Comparison of ENCODE assay signal across 14 mouse cellular contexts in the genomic region with DNA sequence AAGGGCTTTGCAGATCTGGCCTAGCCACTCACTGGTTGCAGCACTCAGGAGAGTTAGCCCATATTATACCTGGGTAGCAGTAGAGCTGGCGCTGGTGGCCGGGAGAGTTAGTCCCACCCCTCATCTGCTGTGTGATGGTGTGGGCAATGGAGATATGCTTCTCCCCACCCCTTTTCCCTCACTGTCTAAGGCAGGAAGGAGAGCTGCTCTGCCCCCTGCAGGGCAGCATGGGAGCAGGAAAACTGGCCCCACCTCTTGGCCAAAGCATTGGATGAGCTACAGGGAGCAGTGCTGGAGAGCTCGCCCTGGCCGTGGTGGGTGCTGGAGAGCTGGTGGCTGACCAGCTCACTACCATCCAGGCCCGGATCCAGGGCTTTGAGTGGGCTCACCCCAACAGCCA.
DNase-seq lines count a peak whose midpoint lies in the region; ATAC-seq and TF ChIP-seq lines count a peak whose summit lies in the region.
"Had no signal": no experiment of that assay in that cellular context is flagged by ENCODE, and none has a peak within 500 bp of the region (broad histone marks: within the 10 kb centered on the region; RNA-seq: fewer than 3 reads in every experiment).

No protein-coding gene starts in this region.

- no peaks in the 10 kb centered on the region for H3K27me3 ChIP-seq in embryonic facial prominence, embryonic 12.5 days
- no peaks in the 10 kb centered on the region for H3K27me3 ChIP-seq in embryonic facial prominence, embryonic 10.5 days (replicated peaks; ENCODE audit: low read depth, poor library complexity, severe bottlenecking)

- H3K4me3 ChIP-seq in embryonic facial prominence, embryonic 12.5 days, result no peak overlapping the region
- no peak overlapping the region for H3K4me3 ChIP-seq in embryonic facial prominence, embryonic 10.5 days
- no peak overlapping the region for H3K4me3 ChIP-seq in left cerebral cortex, adult 2 months
- no peak overlapping the region for H3K4me3 ChIP-seq in bone marrow, adult 2 months (replicated peaks; ENCODE audit: control insufficient read depth, low read depth, low read length)
- H3K4me3 ChIP-seq: forebrain, embryonic 10.5 days; liver, embryonic 13.5 days; midbrain, embryonic 12.5 days had no signal

- TF ChIP-seq CTCF in left cerebral cortex, adult 2 months (IDR thresholded peaks at IDR 0.05), result peak; percentile 4
- TF ChIP-seq CTCF in bone marrow, adult 2 months (IDR thresholded peaks at IDR 0.05; ENCODE audit: control insufficient read depth, insufficient read depth, low read length), result peak; percentile 46; the same call in 1 of the 2 replicates

- no peak overlapping the region for H3K4me2 ChIP-seq in embryonic facial prominence, embryonic 12.5 days (replicated peaks)
- H3K4me2 ChIP-seq: liver, embryonic 13.5 days; midbrain, embryonic 12.5 days had no signal

- ATAC-seq in embryonic facial prominence, embryonic 12.5 days (ENCODE audit: insufficient number of reproducible peaks, insufficient read depth, low FRiP score, low TSS enrichment), result 0 out of 2 replicates have a peak, but pooled peaks have one; percentile 47

- no peaks in the 10 kb centered on the region for H3K9me3 ChIP-seq in embryonic facial prominence, embryonic 12.5 days
- no peaks in the 10 kb centered on the region for H3K9me3 ChIP-seq in embryonic facial prominence, embryonic 10.5 days
- H3K9me3 ChIP-seq: forebrain, embryonic 10.5 days; liver, embryonic 13.5 days; midbrain, embryonic 12.5 days had no signal

- WGBS in embryonic facial prominence, embryonic 12.5 days, result 66% methylated on average over 5 of the region's 5 CpGs
- 65% methylated on average over 5 of the region's 5 CpGs for WGBS in embryonic facial prominence, embryonic 10.5 days
- 62% methylated on average over 5 of the region's 5 CpGs for whole genome bisulfite sequencing in bone marrow, adult 2 months

- TF ChIP-seq POLR2A in bone marrow, adult 2 months (IDR thresholded peaks at IDR 0.05; ENCODE audit: borderline replicate concordance, control insufficient read depth, low read depth, low read length), result no peak

- intact Hi-C loops in left cerebral cortex, adult 2 months (cut with DNase I), result no loop called here
- intact Hi-C loops in left cerebral cortex, postnatal 10 days (cut with DNase I), result no loop called here

- H3K27ac ChIP-seq in embryonic facial prominence, embryonic 12.5 days, result no peak overlapping the region
- H3K27ac ChIP-seq in embryonic facial prominence, embryonic 10.5 days (replicated peaks), result no peak overlapping the region
- no peak overlapping the region for H3K27ac ChIP-seq in left cerebral cortex, adult 2 months
- H3K27ac ChIP-seq in bone marrow, adult 2 months (ENCODE audit: control insufficient read depth, insufficient read depth, low read depth, low read length, poor library complexity), result no peak overlapping the region
- H3K27ac ChIP-seq: forebrain, embryonic 10.5 days; liver, embryonic 13.5 days; midbrain, embryonic 12.5 days had no signal

- H3K9ac ChIP-seq in embryonic facial prominence, embryonic 12.5 days, result no peak overlapping the region
- H3K9ac ChIP-seq: liver, embryonic 13.5 days; midbrain, embryonic 12.5 days had no signal

- no peak for DNase-seq in embryonic facial prominence, embryonic 10.5 days (ENCODE audit: low spot score)
- DNase-seq in left cerebral cortex, adult 2 months (ENCODE audit: extremely low spot score in 1 of 2, low spot score in 2 of 2), result no peak
- no peak for DNase-seq in left cerebral cortex, postnatal 10 days (ENCODE audit: extremely low spot score in 1 of 2, low spot score in 2 of 2)
- DNase-seq in retina, embryonic 14.5 days (ENCODE audit: low spot score), result peak; percentile 29
- no peak for DNase-seq in kidney, postnatal 14 days
- DNase-seq in kidney, postnatal 10 days, result no peak
- DNase-seq: cerebellum, postnatal 36 days; heart, adult 11 months; layer of hippocampus, postnatal 36 days; liver, embryonic 13.5 days had no signal

- no peaks in the 10 kb centered on the region for H3K4me1 ChIP-seq in embryonic facial prominence, embryonic 12.5 days
- no peaks in the 10 kb centered on the region for H3K4me1 ChIP-seq in embryonic facial prominence, embryonic 10.5 days
- H3K4me1 ChIP-seq in bone marrow, adult 2 months (ENCODE audit: control insufficient read depth, insufficient read depth, low read length), result no peaks in the 10 kb centered on the region
- H3K4me1 ChIP-seq: forebrain, embryonic 10.5 days; liver, embryonic 13.5 days; midbrain, embryonic 12.5 days had no signal

- H3K36me3 ChIP-seq in embryonic facial prominence, embryonic 12.5 days, result no peaks in the 10 kb centered on the region
- H3K36me3 ChIP-seq in embryonic facial prominence, embryonic 10.5 days (replicated peaks), result no peaks in the 10 kb centered on the region
- H3K36me3 ChIP-seq: forebrain, embryonic 10.5 days; liver, embryonic 13.5 days; midbrain, embryonic 12.5 days had no signal
